Mouse (Mus musculus): ENCODE results near the gene Prss45. TPM values are rescaled to one million over a fixed set of nuclear protein-coding genes. Genes with fewer than 3 reads are reported as not detected.
"Not testable (repeated sequence)": the region's sequence is repeated elsewhere in the genome, so short reads cannot be mapped to it uniquely, and the experiment has no call there.

The Prss45 gene
- polyA plus RNA-seq, 1 experiment from 2014 or later = not detected

DNA sequence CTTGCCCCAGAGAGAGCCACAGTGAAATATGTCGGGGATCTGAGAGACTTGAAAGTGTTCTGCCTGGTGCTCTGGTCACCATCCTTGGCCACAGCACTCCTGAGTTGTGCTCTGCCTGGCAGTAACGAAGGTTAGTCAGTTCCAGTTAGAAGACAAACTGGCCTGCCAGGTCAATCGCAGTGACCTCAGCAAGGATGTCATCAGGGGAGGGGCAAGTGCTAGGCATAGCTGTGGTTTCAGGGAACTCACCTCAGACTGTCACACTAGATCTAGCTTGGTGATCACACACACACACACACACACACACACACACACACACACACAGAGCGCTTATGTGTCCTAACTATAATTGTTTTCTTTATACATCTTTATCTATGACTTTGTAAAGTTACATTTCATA lies 31.1 kb upstream of the Prss45 start:
- no peak overlapping the region for H3K4me2 ChIP-seq (replicated peaks; ENCODE audit: low read depth, low read length)
- ATAC-seq (no peak), DNase-seq (ENCODE audit: low spot score) (no peak)
- 67% methylated on average over 4 of the region's 4 CpGs for WGBS
- H3K27ac ChIP-seq (ENCODE audit: low read length) = no peak overlapping the region
- H3K27me3 ChIP-seq (replicated peaks; ENCODE audit: insufficient read depth, low read length) = no peaks in the 10 kb centered on the region
- H3K4me3 ChIP-seq (ENCODE audit: low read depth, low read length) = no peak overlapping the region
- no peak for TF ChIP-seq CTCF (IDR thresholded peaks at IDR 0.05)
- H3K9me3 ChIP-seq (ENCODE audit: low read length) = no peaks in the 10 kb centered on the region
- no peaks in the 10 kb centered on the region for H3K4me1 ChIP-seq (ENCODE audit: insufficient read depth, low read depth, low read length)
- H3K36me3 ChIP-seq (ENCODE audit: insufficient read depth, low read length) = no peaks in the 10 kb centered on the region
- no peak overlapping the region for H3K9ac ChIP-seq (replicated peaks; ENCODE audit: low read depth)

DNA sequence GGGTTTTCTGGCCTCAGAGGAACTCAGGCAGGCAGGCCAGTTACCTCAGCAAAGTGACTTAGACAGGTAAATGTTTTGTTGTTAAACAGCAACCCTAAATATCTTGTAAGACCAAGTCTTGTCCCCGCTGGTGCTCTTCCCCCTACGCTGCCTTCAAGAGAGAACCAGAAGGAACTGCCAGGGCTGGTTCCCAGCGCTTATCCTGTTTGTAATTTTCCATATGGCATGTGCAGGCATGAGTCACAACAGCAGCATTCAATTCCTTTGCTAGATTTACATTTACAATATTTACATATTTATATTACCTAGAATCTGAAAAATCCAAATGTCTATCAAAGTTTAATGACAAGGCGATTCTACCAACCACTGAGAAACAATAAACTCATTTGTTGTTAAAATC lies 24.3 kb upstream of the Prss45 start:
- H3K36me3 ChIP-seq (ENCODE audit: insufficient read depth, low read length) = no peaks in the 10 kb centered on the region
- no peak for TF ChIP-seq EP300 (IDR thresholded peaks at IDR 0.05)
- TF ChIP-seq CTCF (IDR thresholded peaks at IDR 0.05) = no peak
- no peak overlapping the region for H3K4me2 ChIP-seq (replicated peaks; ENCODE audit: low read depth, low read length)

DNA sequence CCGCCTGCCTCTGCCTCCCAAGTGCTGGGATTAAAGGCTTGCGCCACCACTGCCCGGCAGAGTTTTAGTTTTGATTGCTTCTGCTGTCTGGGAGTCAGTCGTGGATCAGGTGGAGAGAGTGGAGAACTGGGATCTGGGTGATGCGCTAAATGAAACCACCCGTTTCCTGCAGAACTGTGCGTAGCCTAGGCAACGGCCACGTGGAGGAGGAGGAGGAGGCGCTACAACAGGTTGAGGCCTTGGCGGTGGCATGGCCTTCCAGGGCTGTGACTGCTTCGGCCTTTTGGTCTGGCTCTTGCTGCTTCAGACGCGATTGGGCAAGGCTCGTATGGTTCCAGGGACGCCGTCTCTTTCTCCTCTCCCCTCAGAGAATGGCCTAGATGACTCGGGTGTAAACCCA lies 20.6 kb upstream of the Prss45 start, which contains the start of gene Prss44:
TSS of gene Prss44 (plus strand) at position 206 of the 400 bp plus-strand sequence.
- DNase-seq (ENCODE audit: low spot score) (no peak), ATAC-seq (no peak)
- Histone ChIP-seq H3K27ac (ENCODE audit: low read length) (no peak within 1 kb of the TSS), H3K4me1 (ENCODE audit: insufficient read depth, low read depth, low read length) (no peaks in the 10 kb centered on the region), H3K9me3 (ENCODE audit: low read length) (no peaks in the 10 kb centered on the region), H3K9ac (replicated peaks; ENCODE audit: low read depth) (no peak within 1 kb of the TSS), H3K4me2 (replicated peaks; ENCODE audit: low read depth, low read length) (no peak within 1 kb of the TSS), H3K4me3 (ENCODE audit: low read depth, low read length) (no peak within 1 kb of the TSS), H3K27me3 (replicated peaks; ENCODE audit: insufficient read depth, low read length) (no peaks in the 10 kb centered on the region), H3K36me3 (ENCODE audit: insufficient read depth, low read length) (no peaks in the 10 kb centered on the region)
- WGBS = 56% methylated on average over 18 of the region's 18 CpGs
- TF ChIP-seq EP300 (IDR thresholded peaks at IDR 0.05) = no peak
- TF ChIP-seq CTCF (IDR thresholded peaks at IDR 0.05) = no peak

More for the DNA sequence above, 24.3 kb upstream of the Prss45 start:
- no peak overlapping the region for H3K4me3 ChIP-seq (ENCODE audit: low read depth, low read length)
- H3K9me3 ChIP-seq (ENCODE audit: low read length) = no peaks in the 10 kb centered on the region
- no peak overlapping the region for H3K9ac ChIP-seq (replicated peaks; ENCODE audit: low read depth)
- no peaks in the 10 kb centered on the region for H3K27me3 ChIP-seq (replicated peaks; ENCODE audit: insufficient read depth, low read length)
- no peak for DNase-seq (ENCODE audit: low spot score)
- whole genome bisulfite sequencing = 77% methylated on average over 4 of the region's 4 CpGs
- H3K27ac ChIP-seq (ENCODE audit: low read length) = no peak overlapping the region
- no peak for ATAC-seq
- no peaks in the 10 kb centered on the region for H3K4me1 ChIP-seq (ENCODE audit: insufficient read depth, low read depth, low read length)

DNA sequence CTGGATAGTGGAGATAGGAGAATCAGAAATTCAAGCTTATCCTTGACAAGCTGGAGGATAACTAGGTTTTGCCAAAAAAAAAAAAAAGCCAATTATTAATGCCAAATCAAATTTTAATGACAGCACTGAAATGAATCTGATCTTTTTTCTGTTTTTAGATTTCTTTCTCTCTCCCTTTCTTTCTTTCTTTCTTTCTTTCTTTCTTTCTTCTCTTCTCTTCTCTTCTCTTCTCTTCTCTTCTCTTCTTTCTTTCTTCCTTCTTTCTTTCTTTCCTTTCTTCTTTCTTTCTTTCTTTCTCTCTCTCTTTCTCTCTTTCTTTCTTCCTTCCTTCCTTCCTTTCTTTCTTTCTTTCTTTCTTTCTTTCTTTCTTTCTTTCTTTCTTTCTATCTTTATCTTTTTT lies 13.8 kb upstream of the Prss45 start:
- H3K9ac ChIP-seq (replicated peaks; ENCODE audit: low read depth); H3K27ac ChIP-seq (ENCODE audit: low read length); ATAC-seq; H3K4me3 ChIP-seq (ENCODE audit: low read depth, low read length); H3K4me2 ChIP-seq (replicated peaks; ENCODE audit: low read depth, low read length); H3K36me3 ChIP-seq (ENCODE audit: insufficient read depth, low read length); H3K27me3 ChIP-seq (replicated peaks; ENCODE audit: insufficient read depth, low read length); H3K9me3 ChIP-seq (ENCODE audit: low read length); DNase-seq (ENCODE audit: low spot score); H3K4me1 ChIP-seq (ENCODE audit: insufficient read depth, low read depth, low read length): not testable (repeated sequence)

DNA sequence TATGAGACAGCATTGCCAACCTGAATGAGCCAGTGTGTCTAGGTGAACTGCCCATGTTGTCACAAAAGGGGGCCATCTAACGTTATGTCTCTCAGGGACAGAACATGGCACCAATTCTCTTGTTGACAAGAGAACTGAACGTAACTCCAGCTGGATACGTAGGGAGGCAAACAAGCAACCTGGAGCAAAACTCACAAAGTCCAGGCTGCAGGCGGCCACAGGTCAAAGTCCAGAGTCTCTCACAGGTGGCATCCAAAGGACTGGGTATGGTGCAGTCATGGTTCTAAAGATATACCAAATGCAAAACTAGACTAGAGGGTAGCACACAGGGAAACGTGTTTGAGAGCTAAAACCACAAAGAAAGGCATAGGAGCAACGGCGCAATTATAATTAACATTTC lies 13.0 kb upstream of the Prss45 start:
- 80% methylated on average over 7 of the region's 7 CpGs for WGBS
- Histone ChIP-seq H3K4me3 (ENCODE audit: low read depth, low read length) (no peak overlapping the region), H3K36me3 (ENCODE audit: insufficient read depth, low read length) (no peaks in the 10 kb centered on the region), H3K4me2 (replicated peaks; ENCODE audit: low read depth, low read length) (no peak overlapping the region), H3K4me1 (ENCODE audit: insufficient read depth, low read depth, low read length) (no peaks in the 10 kb centered on the region), H3K9ac (replicated peaks; ENCODE audit: low read depth) (no peak overlapping the region), H3K9me3 (ENCODE audit: low read length) (no peaks in the 10 kb centered on the region), H3K27me3 (replicated peaks; ENCODE audit: insufficient read depth, low read length) (no peaks in the 10 kb centered on the region), H3K27ac (ENCODE audit: low read length) (no peak overlapping the region)
- ATAC-seq = no peak
- TF ChIP-seq EP300 (IDR thresholded peaks at IDR 0.05) (no peak), CTCF (IDR thresholded peaks at IDR 0.05) (no peak)
- DNase-seq (ENCODE audit: low spot score) = no peak

DNA sequence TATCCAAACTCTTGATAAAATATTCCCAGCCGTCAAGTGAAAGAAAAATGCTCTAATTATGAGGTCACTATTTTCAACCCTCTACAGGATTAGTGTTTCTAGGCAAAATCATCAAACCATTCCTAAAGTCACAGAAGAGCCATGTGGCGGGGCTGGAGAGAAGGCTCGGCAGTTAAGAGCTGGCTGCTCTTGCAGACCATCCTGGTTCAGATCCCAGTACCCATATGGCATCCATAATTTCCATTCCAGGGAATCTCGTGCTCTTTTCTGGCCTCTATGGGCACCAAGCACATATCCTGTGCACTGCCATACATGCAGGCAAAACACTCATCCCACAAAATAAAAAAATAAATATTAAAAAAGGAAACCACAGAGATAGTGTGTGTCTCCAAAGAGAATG lies 9.0 kb upstream of the Prss45 start:
- no peaks in the 10 kb centered on the region for H3K27me3 ChIP-seq (replicated peaks; ENCODE audit: insufficient read depth, low read length)
- H3K4me1 ChIP-seq (ENCODE audit: insufficient read depth, low read depth, low read length) = no peaks in the 10 kb centered on the region
- DNase-seq (ENCODE audit: low spot score) (no peak), ATAC-seq (no peak)
- H3K27ac ChIP-seq (ENCODE audit: low read length) = no peak overlapping the region
- 70% methylated on average over 4 of the region's 4 CpGs for WGBS
- TF ChIP-seq EP300 (IDR thresholded peaks at IDR 0.05) (no peak), CTCF (IDR thresholded peaks at IDR 0.05) (no peak)
- no peak overlapping the region for H3K9ac ChIP-seq (replicated peaks; ENCODE audit: low read depth)
- no peaks in the 10 kb centered on the region for H3K9me3 ChIP-seq (ENCODE audit: low read length)
- no peak overlapping the region for H3K4me2 ChIP-seq (replicated peaks; ENCODE audit: low read depth, low read length)
- H3K36me3 ChIP-seq (ENCODE audit: insufficient read depth, low read length) = no peaks in the 10 kb centered on the region
- no peak overlapping the region for H3K4me3 ChIP-seq (ENCODE audit: low read depth, low read length)

DNA sequence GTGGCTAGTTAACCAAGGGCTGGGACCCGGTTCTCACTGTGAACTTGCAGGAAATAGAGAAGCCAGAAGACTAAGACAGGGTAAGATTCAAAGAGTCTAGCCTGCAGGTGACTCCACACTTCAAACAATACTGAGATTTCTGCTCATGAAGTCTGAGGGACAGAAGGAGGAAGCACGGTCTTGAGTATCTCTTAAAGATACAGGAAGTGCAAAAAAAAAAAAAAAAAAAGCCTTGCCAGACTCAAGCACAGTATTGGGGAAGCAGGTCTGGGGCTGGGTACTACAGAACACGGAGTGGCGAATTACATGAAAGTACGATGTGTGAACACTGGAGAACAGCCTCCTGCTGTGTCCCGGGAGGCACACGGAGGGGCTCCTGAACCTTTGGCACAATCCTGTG lies 8.6 kb upstream of the Prss45 start:
- Histone ChIP-seq H3K9me3 (ENCODE audit: low read length) (no peaks in the 10 kb centered on the region), H3K27ac (ENCODE audit: low read length) (no peak overlapping the region), H3K4me1 (ENCODE audit: insufficient read depth, low read depth, low read length) (no peaks in the 10 kb centered on the region), H3K4me2 (replicated peaks; ENCODE audit: low read depth, low read length) (no peak overlapping the region), H3K36me3 (ENCODE audit: insufficient read depth, low read length) (no peaks in the 10 kb centered on the region), H3K4me3 (ENCODE audit: low read depth, low read length) (no peak overlapping the region), H3K27me3 (replicated peaks; ENCODE audit: insufficient read depth, low read length) (no peaks in the 10 kb centered on the region), H3K9ac (replicated peaks; ENCODE audit: low read depth) (no peak overlapping the region)
- peak; percentile 12 for DNase-seq (ENCODE audit: low spot score)
- TF ChIP-seq EP300 (IDR thresholded peaks at IDR 0.05) = no peak
- TF ChIP-seq CTCF (IDR thresholded peaks at IDR 0.05) = no peak
- 43% methylated on average over 7 of the region's 7 CpGs for WGBS
- ATAC-seq = no peak
